Mouse (Mus musculus): Measurements from ENCODE around the gene Hexim2.

Gene Hexim2

GRCm38 (mm10) chr11:103111881-103112551 lies 20.2 kb upstream of the Hexim2 start:
- peak; percentile 93 for DNase-seq (ENCODE audit: low read depth, low spot score)

GRCm38 (mm10) chr11:103112552-103112912 lies 19.7 kb upstream of the Hexim2 start:
- DNase-seq (ENCODE audit: low read depth, low spot score) = peak; percentile 79

GRCm38 (mm10) chr11:103113005-103113404 lies 19.2 kb upstream of the Hexim2 start:
- no peak for DNase-seq (ENCODE audit: low read depth, low spot score)

GRCm38 (mm10) chr11:103113771-103114170 lies 18.5 kb upstream of the Hexim2 start:
- no peak for DNase-seq (ENCODE audit: low read depth, low spot score)

GRCm38 (mm10) chr11:103114270-103114943 lies 17.8 kb upstream of the Hexim2 start:
- DNase-seq (ENCODE audit: low read depth, low spot score) = peak; percentile 85

GRCm38 (mm10) chr11:103115163-103116007 lies 16.8 kb upstream of the Hexim2 start:
- peak; percentile 92 for DNase-seq (ENCODE audit: low read depth, low spot score)

- DNase-seq (ENCODE audit: low read depth, low spot score) = peak; percentile 100
These were observed 16.0 kb upstream of the Hexim2 start, which contains the start of gene Hexim1 for GRCm38 (mm10) chr11:103116008-103116818. Hexim1 (plus strand) TSS chr11:103116231.

- DNase-seq (ENCODE audit: low read depth, low spot score) = peak; percentile 41
These were observed 15.2 kb upstream of the Hexim2 start for GRCm38 (mm10) chr11:103116959-103117590.

- peak; percentile 27 for DNase-seq (ENCODE audit: low read depth, low spot score)
These were observed 14.6 kb upstream of the Hexim2 start for GRCm38 (mm10) chr11:103117591-103118009.

- DNase-seq (ENCODE audit: low read depth, low spot score) = no peak
These were observed 13.4 kb upstream of the Hexim2 start for GRCm38 (mm10) chr11:103118866-103119265.

GRCm38 (mm10) chr11:103119609-103120008 lies 12.6 kb upstream of the Hexim2 start:
- DNase-seq (ENCODE audit: low read depth, low spot score) = no peak

GRCm38 (mm10) chr11:103120315-103120714 lies 11.9 kb upstream of the Hexim2 start:
- DNase-seq (ENCODE audit: low read depth, low spot score) = no peak

GRCm38 (mm10) chr11:103132576-103133455 lies 587 bp downstream of the Hexim2 start:
- DNase-seq (ENCODE audit: low read depth, low spot score) = peak; percentile 100

- no peak for DNase-seq (ENCODE audit: low read depth, low spot score)
These were observed 1.4 kb downstream of the Hexim2 start for GRCm38 (mm10) chr11:103133456-103134185.

- DNase-seq (ENCODE audit: low read depth, low spot score) = no peak
These were observed 2.0 kb downstream of the Hexim2 start for GRCm38 (mm10) chr11:103134221-103134620.

GRCm38 (mm10) chr11:103136039-103136577 lies 3.9 kb downstream of the Hexim2 start:
- DNase-seq (ENCODE audit: low read depth, low spot score) = no peak

- no peak for DNase-seq (ENCODE audit: low read depth, low spot score)
These were observed 7.9 kb downstream of the Hexim2 start for GRCm38 (mm10) chr11:103139951-103140762.

GRCm38 (mm10) chr11:103140763-103141100 lies 8.5 kb downstream of the Hexim2 start:
- DNase-seq (ENCODE audit: low read depth, low spot score) = no peak
